Mouse (Mus musculus) cerebellum, adult 2 months (tissue): Measurements from ENCODE around the gene 9230104L09Rik.

Experiments used
- CTCF ChIP-seq: fragments of 200-500 bp; IDR thresholded peaks from 2 replicates; pipeline ENCODE4 v1.5.1; 2011; ENCODE audit warnings: low read depth, mild to moderate bottlenecking, control low read depth, low read length, moderate library complexity, borderline replicate concordance; ENCODE audit not compliant: insufficient read depth
- POLR2A ChIP-seq: fragments of 200-500 bp; IDR thresholded peaks from 2 replicates; pipeline ENCODE4 v1.6.1; 2011; ENCODE audit warnings: low read length, control low read depth, borderline replicate concordance; ENCODE audit not compliant: insufficient read depth

GRCm38 (mm10) chr2:148888872-148889271 lies 24.0 kb upstream of the 9230104L09Rik start:
- TF ChIP-seq CTCF (no peak), POLR2A (no peak)
